Mouse (Mus musculus): ENCODE measurements around the gene Smc3. TPM values are rescaled to one million over a fixed set of nuclear protein-coding genes. Genes with fewer than 3 reads are reported as not detected.

Smc3 gene
- polyA plus RNA-seq, 1 experiment from 2014 or later: 31.0 TPM

GRCm38 (mm10) chr19:53676228-53676627 lies 76.0 kb downstream of the Smc3 start:
- Histone ChIP-seq H3K27ac (replicated peaks) (no peak overlapping the region), H3K4me3 (replicated peaks) (peak overlapping the region; percentile 48), H3K27me3 (peaks cover 88% of the 10 kb centered on the region), H3K4me2 (peak overlapping the region; percentile 70), H3K36me3 (replicated peaks) (no peaks in the 10 kb centered on the region), H3K9me3 (replicated peaks) (no peaks in the 10 kb centered on the region), H3K4me1 (replicated peaks) (peaks cover 14% of the 10 kb centered on the region), H3K9ac (no peak overlapping the region)
- 2% methylated on average over 26 of the region's 26 CpGs for WGBS (ENCODE audit: insufficient replicate concordance)
- no peak for ATAC-seq (ENCODE audit: insufficient read depth)

DNA sequence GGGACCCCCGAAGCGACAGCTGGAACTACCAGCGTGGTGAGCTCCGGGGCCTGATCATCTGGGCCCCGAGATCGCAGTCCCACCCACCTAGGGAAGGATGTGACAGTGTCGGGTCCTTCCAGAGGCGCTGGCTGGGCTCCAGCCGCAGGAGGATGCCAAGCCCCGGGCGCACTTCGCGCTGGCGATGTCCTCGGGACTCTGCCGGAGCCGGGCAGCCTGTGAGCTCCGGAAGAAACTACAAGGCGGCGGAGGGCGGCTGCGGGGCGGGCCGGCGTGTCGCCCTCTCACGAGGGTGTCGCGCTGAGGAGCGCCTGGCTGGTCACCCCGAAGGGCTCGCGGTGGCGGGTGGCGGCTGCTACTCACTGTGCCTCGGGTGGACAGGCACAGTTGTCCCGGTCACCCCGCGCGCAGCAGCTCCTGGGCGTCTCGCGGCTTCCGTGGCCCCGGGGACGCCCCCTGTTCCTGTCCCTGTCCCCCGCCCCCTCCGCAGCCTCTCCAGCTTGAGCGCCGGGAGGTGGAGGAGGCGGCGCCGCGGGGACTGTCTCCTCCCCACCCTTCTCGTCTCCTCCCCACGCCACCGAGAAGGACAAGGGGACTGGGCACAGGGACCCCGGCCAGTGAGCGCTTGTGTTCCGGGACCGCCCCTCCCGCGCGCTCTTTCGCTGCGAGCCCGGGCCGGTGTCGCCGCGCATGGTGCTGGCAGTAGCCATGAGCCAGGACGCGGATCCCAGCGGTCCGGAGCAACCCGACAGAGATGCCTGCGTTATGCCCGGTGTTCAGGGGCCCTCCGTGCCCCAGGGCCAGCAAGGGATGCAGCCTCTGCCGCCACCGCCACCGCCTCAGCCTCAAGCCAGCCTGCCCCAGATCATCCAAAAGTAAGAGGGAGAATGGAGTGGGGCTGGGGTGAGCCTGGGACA lies 76.8 kb downstream of the Smc3 start, which contains the start of gene Rbm20:
Gene Rbm20, plus strand, starts transcription at position 589 of the 917 bp plus-strand sequence.
- no peak for ATAC-seq (ENCODE audit: insufficient read depth)
- Histone ChIP-seq H3K4me2 (peak within 1 kb of the TSS; percentile 70), H3K27ac (replicated peaks) (no peak within 1 kb of the TSS), H3K4me1 (replicated peaks) (peaks cover 14% of the 10 kb centered on the region), H3K9ac (no peak within 1 kb of the TSS), H3K4me3 (replicated peaks) (peak within 1 kb of the TSS; percentile 48), H3K9me3 (replicated peaks) (no peaks in the 10 kb centered on the region), H3K36me3 (replicated peaks) (no peaks in the 10 kb centered on the region), H3K27me3 (peaks cover 88% of the 10 kb centered on the region)
- WGBS (ENCODE audit: insufficient replicate concordance): under 1% methylated on average over 81 of the region's 82 CpGs

GRCm38 (mm10) chr19:53679194-53679593 lies 79.0 kb downstream of the Smc3 start:
- no peak overlapping the region for H3K4me3 ChIP-seq (replicated peaks)
- no peak overlapping the region for H3K27ac ChIP-seq (replicated peaks)
- H3K36me3 ChIP-seq (replicated peaks): no peaks in the 10 kb centered on the region
- H3K27me3 ChIP-seq: peaks cover 88% of the 10 kb centered on the region
- H3K4me1 ChIP-seq (replicated peaks): peaks cover 14% of the 10 kb centered on the region
- H3K9me3 ChIP-seq (replicated peaks): no peaks in the 10 kb centered on the region
- H3K9ac ChIP-seq: no peak overlapping the region
- no peak overlapping the region for H3K4me2 ChIP-seq
- WGBS (ENCODE audit: insufficient replicate concordance): 80% methylated on average over 9 of the region's 9 CpGs
- no peak for ATAC-seq (ENCODE audit: insufficient read depth)

- Histone ChIP-seq H3K4me1 (replicated peaks) (peaks cover 14% of the 10 kb centered on the region), H3K9me3 (replicated peaks) (no peaks in the 10 kb centered on the region)
- 68% methylated on average over 7 of the region's 7 CpGs for WGBS (ENCODE audit: insufficient replicate concordance)
These were observed 79.8 kb downstream of the Smc3 start for GRCm38 (mm10) chr19:53679981-53680380.

DNA sequence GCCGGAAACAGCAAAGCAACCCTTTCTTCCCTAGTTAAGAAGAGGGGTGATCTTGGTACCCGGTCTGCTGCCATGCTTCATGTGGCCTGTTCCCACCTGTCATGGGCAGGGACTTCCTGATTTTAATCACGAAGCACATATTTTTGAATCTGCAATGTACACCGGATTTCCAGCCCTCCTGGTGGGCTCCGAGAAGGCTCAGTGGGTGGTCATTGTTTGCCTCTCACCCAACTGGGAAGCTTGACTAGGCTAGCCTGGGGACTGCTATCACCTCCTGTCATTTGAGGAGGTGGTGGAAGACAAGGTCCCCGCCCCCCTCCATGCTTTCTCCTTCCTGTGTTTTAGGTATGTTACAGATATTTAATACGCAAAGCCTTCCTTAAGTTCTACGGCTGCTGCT lies 82.2 kb downstream of the Smc3 start:
- H3K4me2 ChIP-seq: no peak overlapping the region
- no peak overlapping the region for H3K4me3 ChIP-seq (replicated peaks)
- H3K27ac ChIP-seq (replicated peaks): no peak overlapping the region
- H3K36me3 ChIP-seq (replicated peaks): no peaks in the 10 kb centered on the region
- no peaks in the 10 kb centered on the region for H3K9me3 ChIP-seq (replicated peaks)
- H3K9ac ChIP-seq: no peak overlapping the region
- H3K4me1 ChIP-seq (replicated peaks): peaks cover 1% of the 10 kb centered on the region; the same call in 1 of the 2 replicates
- WGBS (ENCODE audit: insufficient replicate concordance): 44% methylated on average over 8 of the region's 8 CpGs
- H3K27me3 ChIP-seq: peaks cover 56% of the 10 kb centered on the region
- ATAC-seq (ENCODE audit: insufficient read depth): no peak

More at GRCm38 (mm10) chr19:53679981-53680380, 79.8 kb downstream of the Smc3 start:
- no peak overlapping the region for H3K4me3 ChIP-seq (replicated peaks)
- H3K27me3 ChIP-seq: peaks cover 81% of the 10 kb centered on the region
- H3K27ac ChIP-seq (replicated peaks): no peak overlapping the region
- no peak overlapping the region for H3K4me2 ChIP-seq
- no peak for ATAC-seq (ENCODE audit: insufficient read depth)
- no peaks in the 10 kb centered on the region for H3K36me3 ChIP-seq (replicated peaks)
- no peak overlapping the region for H3K9ac ChIP-seq

DNA sequence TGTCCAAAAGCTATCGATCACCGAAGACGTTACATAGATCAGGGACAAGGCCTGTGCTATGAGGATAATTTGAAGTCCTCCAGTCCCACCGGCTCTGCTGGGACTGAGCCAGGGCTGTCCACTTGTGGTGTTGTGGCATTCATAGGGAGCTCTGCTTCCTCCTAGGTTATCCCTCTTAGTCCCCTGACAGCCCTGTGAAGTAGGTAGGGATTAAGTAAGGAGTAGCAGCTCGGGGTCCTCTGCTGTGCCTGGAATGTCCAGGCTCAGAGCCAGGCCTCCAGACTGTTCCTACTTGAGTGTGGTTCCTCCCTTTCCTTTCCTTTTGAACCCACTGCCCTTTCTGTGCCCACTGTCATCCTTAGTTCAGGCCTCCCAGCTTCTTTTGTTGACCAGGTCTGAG lies 87.4 kb downstream of the Smc3 start:
- ATAC-seq (ENCODE audit: insufficient read depth): no peak
- 73% methylated on average over 5 of the region's 5 CpGs for WGBS (ENCODE audit: insufficient replicate concordance)

DNA sequence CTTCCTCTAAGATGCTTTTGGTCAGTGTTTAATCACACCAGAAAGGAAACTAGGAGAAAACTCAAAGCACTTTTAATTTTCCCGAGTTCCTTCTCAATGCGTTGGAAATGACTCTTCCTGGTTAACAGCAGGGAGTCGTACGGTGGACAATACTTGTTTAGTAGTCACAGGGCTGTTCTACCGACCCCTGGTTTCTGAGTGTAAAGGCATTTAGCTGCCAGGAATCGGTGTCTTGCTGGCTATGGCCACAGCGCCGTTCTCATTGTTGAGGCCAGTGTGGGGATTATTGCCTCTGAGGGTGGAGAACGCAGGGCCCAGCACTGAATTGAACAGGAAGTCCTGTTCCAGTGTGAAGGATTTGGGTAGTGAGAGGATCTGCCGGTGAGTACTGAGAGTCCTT lies 90.6 kb downstream of the Smc3 start:
- H3K27me3 ChIP-seq: no peaks in the 10 kb centered on the region
- WGBS (ENCODE audit: insufficient replicate concordance): 56% methylated on average over 10 of the region's 10 CpGs
- H3K4me1 ChIP-seq (replicated peaks): no peaks in the 10 kb centered on the region
- H3K27ac ChIP-seq (replicated peaks): no peak overlapping the region
- no peaks in the 10 kb centered on the region for H3K9me3 ChIP-seq (replicated peaks)
- no peaks in the 10 kb centered on the region for H3K36me3 ChIP-seq (replicated peaks)
- no peak overlapping the region for H3K9ac ChIP-seq
- no peak for ATAC-seq (ENCODE audit: insufficient read depth)
- H3K4me3 ChIP-seq (replicated peaks): no peak overlapping the region
- no peak overlapping the region for H3K4me2 ChIP-seq

More for the DNA sequence above, 87.4 kb downstream of the Smc3 start:
- Histone ChIP-seq H3K36me3 (replicated peaks) (no peaks in the 10 kb centered on the region), H3K4me2 (no peak overlapping the region), H3K27ac (replicated peaks) (no peak overlapping the region), H3K4me3 (replicated peaks) (no peak overlapping the region), H3K9me3 (replicated peaks) (no peaks in the 10 kb centered on the region), H3K4me1 (replicated peaks) (no peaks in the 10 kb centered on the region), H3K27me3 (peaks cover 11% of the 10 kb centered on the region), H3K9ac (no peak overlapping the region)

- Histone ChIP-seq H3K36me3 (replicated peaks) (no peaks in the 10 kb centered on the region), H3K27me3 (no peaks in the 10 kb centered on the region), H3K9ac (no peak overlapping the region), H3K27ac (replicated peaks) (no peak overlapping the region), H3K9me3 (replicated peaks) (no peaks in the 10 kb centered on the region), H3K4me2 (no peak overlapping the region), H3K4me3 (replicated peaks) (no peak overlapping the region), H3K4me1 (replicated peaks) (no peaks in the 10 kb centered on the region)
- 15% methylated on average over 1 of the region's 1 CpGs for WGBS (ENCODE audit: insufficient replicate concordance)
- no peak for ATAC-seq (ENCODE audit: insufficient read depth)
These were observed 93.8 kb downstream of the Smc3 start for GRCm38 (mm10) chr19:53694020-53694419.

Other genes starting within 250 kb of the Smc3 start
- gene Gm10197, start 228.6 kb upstream of the Smc3 start, polyA plus RNA-seq (2015; fragmentation: Nextera tagmentation; extraction: Ambion mirVana): not detected in 2 replicates
- 15.7 and 16.8 TPM in 2 replicates for gene Smndc1, start 209.8 kb upstream of the Smc3 start, polyA plus RNA-seq (2015; fragmentation: Nextera tagmentation; extraction: Ambion mirVana)
- gene Dusp5, start 71.3 kb upstream of the Smc3 start, polyA plus RNA-seq (2015; fragmentation: Nextera tagmentation; extraction: Ambion mirVana): 2.0 and 2.4 TPM in 2 replicates
- gene Nutf2-ps1, start 11.3 kb upstream of the Smc3 start, polyA plus RNA-seq (2015; fragmentation: Nextera tagmentation; extraction: Ambion mirVana): 159 and 171 TPM in 2 replicates
- gene Rbm20, start 76.9 kb downstream of the Smc3 start, polyA plus RNA-seq (2015; fragmentation: Nextera tagmentation; extraction: Ambion mirVana): 0.12 and 0.15 TPM in 2 replicates